Mouse (Mus musculus) lung, postnatal 0 days (tissue): ENCODE measurements around the gene Cadm2.

ENCODE experiments used
- CTCF ChIP-seq: IDR thresholded peaks from 2 replicates; pipeline ENCODE4 v1.5.1; 2016; ENCODE audit warnings: antibody characterized with exemption, mild to moderate bottlenecking
- EP300 ChIP-seq: IDR thresholded peaks from 2 replicates; pipeline ENCODE4 v1.6.1; 2016; ENCODE audit warnings: antibody characterized with exemption, mild to moderate bottlenecking, control low read depth

DNA sequence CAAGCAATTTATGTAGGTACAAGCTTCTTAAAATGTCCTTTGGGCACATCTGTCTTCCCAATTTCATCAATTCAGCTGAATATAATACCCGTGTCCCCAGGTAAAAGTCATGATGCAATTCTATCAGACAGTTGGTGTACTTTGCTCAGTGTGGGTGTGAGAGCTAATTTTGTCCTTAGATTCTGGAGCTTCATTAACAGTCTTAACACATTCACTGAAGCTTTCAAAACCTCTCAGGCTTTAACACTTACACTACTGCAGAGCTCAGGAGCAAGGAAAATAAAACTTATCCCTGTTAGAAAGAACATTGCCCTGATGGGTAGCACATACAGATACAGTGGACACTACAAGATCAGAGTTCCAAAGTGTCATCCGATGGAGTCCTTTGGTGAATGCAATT, 309.7 kb downstream of the Cadm2 start:
- TF ChIP-seq CTCF (no peak), EP300 (no peak)
